Mouse (Mus musculus) layer of hippocampus, adult 11-12 months (tissue): ENCODE results near the gene Olfr147.
"Not testable (repeated sequence)": the region's sequence is repeated elsewhere in the genome, so short reads cannot be mapped to it uniquely, and the experiment has no call there.

ENCODE experiments used
- DNase-seq: peaks from one replicate; pipeline ENCODE4 v3.0.0; 2022; ENCODE audit warnings: low spot score

The Olfr147 gene

DNA sequence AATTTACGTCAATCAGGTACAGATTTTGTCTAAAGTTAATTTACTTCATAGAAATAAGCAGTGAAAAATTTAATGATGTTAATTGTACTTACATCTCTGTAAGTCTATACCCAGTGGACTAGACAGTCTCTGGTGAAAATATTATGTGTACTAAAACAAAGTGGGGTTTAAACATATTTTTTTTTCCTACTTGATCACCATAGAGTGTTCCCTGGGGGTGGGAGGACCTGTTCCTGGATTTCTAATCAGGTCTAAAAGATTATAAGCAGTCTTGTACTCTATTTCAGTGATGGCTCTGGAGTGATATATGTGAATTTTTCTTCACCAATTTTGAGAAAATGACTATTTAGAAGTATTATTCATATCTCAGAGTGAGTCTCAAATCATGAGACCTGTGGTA lies at the start of gene Olfr147:
TSS of gene Olfr147 (plus strand) at position 301 of the 400 bp plus-strand sequence.
- DNase-seq = no peak

DNA sequence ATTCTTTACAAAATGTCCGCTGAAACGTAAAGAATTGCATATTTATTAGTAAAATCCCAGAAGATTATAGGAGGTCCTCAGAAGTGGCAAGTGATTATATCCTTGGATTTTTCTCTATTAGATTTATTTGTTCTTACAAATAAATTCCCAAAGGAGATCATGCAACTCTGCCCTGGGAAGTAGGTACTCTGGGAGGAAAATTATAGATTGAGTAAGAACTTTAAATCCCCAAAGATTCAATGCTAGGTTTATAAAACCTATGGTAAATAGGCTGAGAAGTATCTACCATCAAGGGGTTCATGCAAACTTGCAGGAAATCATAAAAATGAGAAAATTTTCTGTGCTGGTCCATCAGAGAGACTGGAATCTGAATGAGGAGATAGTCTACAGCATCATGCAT lies 34.9 kb upstream of the Olfr147 start, which contains the start of gene Olfr250:
TSS of gene Olfr250 (plus strand) at position 301 of the 400 bp plus-strand sequence.
- DNase-seq = no peak

DNA sequence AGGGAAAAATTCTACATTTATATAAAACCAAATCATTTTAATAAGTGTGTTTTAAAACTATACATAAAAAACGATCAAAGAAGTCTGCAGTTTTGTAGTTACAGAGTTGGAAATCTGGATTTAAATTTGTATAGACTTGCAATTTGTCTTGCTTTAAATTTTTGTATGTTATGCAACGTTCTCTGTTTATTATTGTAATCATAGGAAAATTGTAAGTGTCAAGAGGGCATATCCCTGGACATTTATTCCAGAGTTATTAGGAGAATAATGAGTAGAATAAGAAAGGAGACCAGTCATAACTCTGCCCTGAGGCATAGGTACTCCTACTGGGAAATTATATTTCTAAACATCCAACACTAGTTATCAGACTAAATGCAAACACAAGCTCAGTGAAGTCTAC lies 24.7 kb upstream of the Olfr147 start, which contains the start of gene Olfr251:
TSS of gene Olfr251 (plus strand) at position 301 of the 400 bp plus-strand sequence.
- no peak for DNase-seq

DNA sequence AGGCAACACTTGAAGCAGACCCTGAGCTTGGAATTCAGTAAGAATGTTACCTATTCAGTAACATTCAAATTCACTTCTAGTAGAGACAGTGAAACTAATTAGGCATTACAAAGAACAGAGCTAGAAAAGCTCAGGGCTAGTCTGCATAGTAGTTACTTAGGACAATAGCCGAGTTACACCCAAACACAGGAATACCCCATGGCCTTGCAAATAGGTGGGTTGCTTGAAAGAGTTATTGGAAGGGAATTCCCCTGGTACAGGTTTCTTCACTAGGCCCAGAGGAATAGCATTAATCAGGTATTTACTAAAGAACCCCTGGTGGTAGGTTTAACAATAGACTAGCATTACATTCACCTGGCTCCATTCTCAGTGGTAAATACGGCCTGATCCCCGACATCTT lies 6.0 kb downstream of the Olfr147 start:
- DNase-seq = not testable (repeated sequence)

DNA sequence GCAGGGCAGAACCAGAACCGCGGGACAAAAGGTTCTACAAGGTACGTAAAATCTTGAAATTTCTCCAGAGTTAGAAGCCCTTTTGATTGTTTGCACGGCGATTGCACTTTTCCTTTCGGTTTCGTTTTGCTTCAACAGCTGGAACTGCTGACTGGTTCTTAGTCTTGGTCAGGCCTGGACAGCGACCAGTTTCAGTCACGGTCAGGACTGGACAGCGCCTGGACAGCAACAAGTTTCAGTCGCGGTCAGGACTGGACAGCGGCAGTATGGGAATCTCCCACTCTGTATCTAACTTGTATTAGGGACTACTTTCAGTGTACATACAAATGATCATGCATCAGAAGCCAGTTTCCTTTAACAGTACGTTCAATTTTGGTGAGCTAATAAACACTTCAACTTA lies 12.0 kb downstream of the Olfr147 start:
- DNase-seq = not testable (repeated sequence)

DNA sequence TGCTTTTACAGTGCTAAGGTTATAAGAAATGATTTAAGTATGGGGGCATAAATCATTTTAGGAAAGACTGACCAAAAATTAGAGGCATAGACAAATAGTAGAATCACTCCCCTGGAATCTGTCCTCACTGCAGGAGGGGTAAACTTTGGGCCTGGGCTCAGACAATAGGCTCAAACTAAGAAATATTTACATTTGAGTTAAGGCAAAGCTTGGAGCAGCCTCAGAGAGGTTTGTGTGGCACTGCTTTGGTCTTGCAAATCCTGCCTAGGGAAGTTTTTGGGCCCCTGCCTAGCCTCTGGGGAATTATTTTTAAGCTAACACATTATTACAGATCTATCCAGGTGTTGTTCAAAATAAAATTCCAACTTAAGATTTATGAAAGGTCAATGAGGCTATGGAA lies 22.3 kb downstream of the Olfr147 start:
- no peak for DNase-seq

DNA sequence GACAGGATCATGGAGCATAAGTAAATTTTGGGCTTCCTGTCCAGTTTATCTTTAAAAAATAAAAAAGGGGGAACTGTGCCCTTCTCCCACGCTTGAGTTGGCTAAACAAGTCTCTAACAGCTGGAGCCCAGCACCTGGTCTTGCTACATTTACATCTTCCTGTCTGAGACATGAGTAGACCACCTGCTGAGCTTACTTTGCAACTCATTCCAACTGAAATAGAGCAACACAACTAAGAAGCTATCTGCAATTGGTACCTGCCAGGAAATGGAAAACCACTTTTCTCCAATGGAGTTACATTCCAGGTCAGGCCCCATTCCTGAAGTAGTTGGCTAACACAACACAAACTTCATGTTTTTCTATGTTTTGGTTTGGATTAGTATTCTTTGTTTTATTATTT lies 25.5 kb downstream of the Olfr147 start:
- no peak for DNase-seq

DNA sequence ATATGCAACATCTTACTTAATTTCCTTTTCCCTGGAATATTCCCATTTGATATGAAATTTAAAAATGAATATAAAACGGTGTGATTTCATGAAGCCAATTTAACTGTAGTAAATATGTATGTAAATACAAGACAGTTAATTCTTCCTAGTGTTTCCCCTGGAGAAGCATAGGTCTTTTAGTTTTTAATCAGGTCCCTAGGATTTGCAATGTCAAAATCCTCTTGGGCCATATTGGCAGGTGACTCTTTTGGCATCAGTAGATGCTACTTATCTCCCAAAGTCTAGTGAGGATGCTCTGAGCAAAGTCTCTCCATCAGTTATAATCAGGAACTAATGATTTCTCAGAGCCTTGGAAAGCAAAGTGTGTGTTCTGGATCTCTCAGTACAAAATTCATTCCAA lies 27.7 kb downstream of the Olfr147 start, which contains the start of gene Olfr901:
TSS of gene Olfr901 (plus strand) at position 301 of the 400 bp plus-strand sequence.
- DNase-seq = no peak

DNA sequence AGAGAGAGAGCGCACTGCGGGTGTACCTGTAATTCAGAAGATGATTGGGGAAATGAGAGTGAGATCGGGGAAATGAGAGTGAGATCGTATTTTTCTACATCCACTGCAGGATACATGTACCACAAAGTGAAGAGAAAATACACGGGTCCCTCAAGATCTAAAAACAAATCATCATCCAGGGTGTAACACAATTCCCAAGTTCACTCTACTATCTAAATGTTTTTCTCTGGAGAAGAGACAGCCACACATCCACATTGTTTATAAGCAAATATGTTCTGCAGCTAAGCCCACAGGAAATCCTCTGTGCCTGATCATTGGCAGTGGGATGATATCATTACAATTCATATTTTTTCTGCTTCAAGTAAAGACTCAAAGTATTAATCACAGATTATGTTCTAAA lies 45.9 kb downstream of the Olfr147 start, which contains the start of gene Olfr902:
TSS of gene Olfr902 (plus strand) at position 301 of the 400 bp plus-strand sequence.
- DNase-seq = no peak
